Mouse (Mus musculus): ENCODE measurements around the gene Hist1h1b. TPM values are rescaled to one million over a fixed set of nuclear protein-coding genes. Genes with fewer than 3 reads are reported as not detected.

Hist1h1b gene
- total RNA-seq, 1 experiment from 2014 or later, result 1,123 TPM

- ATAC-seq (replicated peaks; ENCODE audit: low read depth, poor library complexity, severe bottlenecking), result peak; percentile 67
Observed at GRCm38 (mm10) chr13:21734010-21734905, 46.2 kb downstream of the Hist1h1b start.

GRCm38 (mm10) chr13:21733466-21733865 is 47.0 kb downstream of the Hist1h1b start:
- ATAC-seq (replicated peaks; ENCODE audit: low read depth, poor library complexity, severe bottlenecking), result no peak

Other genes starting within 250 kb of the Hist1h1b start
- 12.4 and 14.7 TPM in 2 replicates for gene Zkscan8, start 249.5 kb downstream of the Hist1h1b start, total RNA-seq (2017)
- gene Olfr1366, start 237.8 kb downstream of the Hist1h1b start, total RNA-seq (2017), result not detected in 2 replicates
- gene Olfr1535, start 220.7 kb downstream of the Hist1h1b start, total RNA-seq (2017), result not detected in 2 replicates
- gene Olfr1364, start 198.9 kb downstream of the Hist1h1b start, total RNA-seq (2017), result not detected in 2 replicates
- not detected in 2 replicates for gene Olfr1362, start 166.6 kb downstream of the Hist1h1b start, total RNA-seq (2017)
- not detected in 2 replicates for gene Olfr11, start 138.1 kb downstream of the Hist1h1b start, total RNA-seq (2017)
- gene Olfr1361, start 117.2 kb downstream of the Hist1h1b start, total RNA-seq (2017), result not detected in 2 replicates
- not detected in 2 replicates for gene Olfr1360, start 103.2 kb downstream of the Hist1h1b start, total RNA-seq (2017)
- gene Olfr1359, start 82.5 kb downstream of the Hist1h1b start, total RNA-seq (2017), result not detected in 2 replicates
- 401 and 517 TPM in 2 replicates for gene Hist1h2bl, start 64.5 kb downstream of the Hist1h1b start, total RNA-seq (2017)
- gene Hist1h2ai, start 64.2 kb downstream of the Hist1h1b start, total RNA-seq (2017), result 1,241 and 1,337 TPM in 2 replicates
- gene Hist1h3h, start 63.0 kb downstream of the Hist1h1b start, total RNA-seq (2017), result 145 and 293 TPM in 2 replicates
- 379 and 469 TPM in 2 replicates for gene Hist1h2bm, start 58.6 kb downstream of the Hist1h1b start, total RNA-seq (2017)
- gene Hist1h4j, start 45.6 kb downstream of the Hist1h1b start, total RNA-seq (2017), result 469 and 581 TPM in 2 replicates
- gene Hist1h4k, start 30.1 kb downstream of the Hist1h1b start, total RNA-seq (2017), result 4,229 and 5,615 TPM in 2 replicates
- gene Hist1h2ak, start 26.8 kb downstream of the Hist1h1b start, total RNA-seq (2017), result 950 and 1,047 TPM in 2 replicates
- 1,475 and 1,634 TPM in 2 replicates for gene Hist1h2bn, start 26.5 kb downstream of the Hist1h1b start, total RNA-seq (2017)
- gene Hist1h3i, start 2.7 kb upstream of the Hist1h1b start, total RNA-seq (2017), result 252 and 264 TPM in 2 replicates
- 413 and 544 TPM in 2 replicates for gene Hist1h2an, start 6.6 kb upstream of the Hist1h1b start, total RNA-seq (2017)
- gene Hist1h2bp, start 6.8 kb upstream of the Hist1h1b start, total RNA-seq (2017), result 69.7 and 70.4 TPM in 2 replicates
- gene Hist1h2bq, start 29.6 kb upstream of the Hist1h1b start, total RNA-seq (2017), result 106 and 143 TPM in 2 replicates
- 626 and 966 TPM in 2 replicates for gene Hist1h2ao, start 29.8 kb upstream of the Hist1h1b start, total RNA-seq (2017)
- 3,201 and 5,019 TPM in 2 replicates for gene Hist1h4m, start 31.1 kb upstream of the Hist1h1b start, total RNA-seq (2017)
- gene Hist1h4n, start 51.6 kb upstream of the Hist1h1b start, total RNA-seq (2017), result 2,940 and 3,195 TPM in 2 replicates
- 1,879 and 2,229 TPM in 2 replicates for gene Hist1h2ap, start 52.9 kb upstream of the Hist1h1b start, total RNA-seq (2017)
- 234 and 268 TPM in 2 replicates for gene Hist1h2br, start 53.1 kb upstream of the Hist1h1b start, total RNA-seq (2017)
- gene Zfp184, start 164.5 kb upstream of the Hist1h1b start, total RNA-seq (2017), result 13.1 and 13.9 TPM in 2 replicates
- gene Pom121l2, start 200.6 kb upstream of the Hist1h1b start, total RNA-seq (2017), result not detected in 2 replicates
- 0.73 and 5.5 TPM in 2 replicates for gene Prss16, start 229.1 kb upstream of the Hist1h1b start, total RNA-seq (2017)

Measured in common myeloid progenitor, adult 5-6 weeks (primary cell).